In genomic region chr9:21204528-21205272, GRCm38 (mm10) we compare ENCODE assay signal across 9 mouse cellular contexts. TPM values are rescaled to one million over a fixed set of nuclear protein-coding genes. Genes with fewer than 3 reads are reported as not detected.
DNase-seq lines count a peak whose midpoint lies in the region; ATAC-seq lines count a peak whose summit lies in the region.
"Had no signal": no experiment of that assay in that cellular context is flagged by ENCODE, and none has a peak within 500 bp of the region (broad histone marks: within the 10 kb centered on the region; RNA-seq: fewer than 3 reads in every experiment).

No protein-coding gene starts in this region.

- DNase-seq in heart, adult 8-10 months (ENCODE audit: low spot score): no peak
- peak; percentile 48 for DNase-seq in embryo, embryonic 10 days (ENCODE audit: low spot score)
- peak; percentile 82 for DNase-seq in intestine, embryonic 14.5 days (ENCODE audit: low spot score)
- no peak for DNase-seq in thymus, postnatal 36 days
- DNase-seq in natural killer cell, adult 2 months (ENCODE audit: low spot score in 2 of 2): no peak

- H3K27ac ChIP-seq in heart, embryonic 11.5 days (ENCODE audit: low read depth, low read length): no peak overlapping the region
- no peak overlapping the region for H3K27ac ChIP-seq in intestine, embryonic 14.5 days (ENCODE audit: low read depth)
- no peak overlapping the region for H3K27ac ChIP-seq in limb, embryonic 13.5 days

- no peaks in the 10 kb centered on the region for H3K36me3 ChIP-seq in heart, embryonic 11.5 days (ENCODE audit: control insufficient read depth, insufficient read depth, low read length)
- H3K36me3 ChIP-seq in intestine, embryonic 14.5 days (ENCODE audit: control insufficient read depth, insufficient read depth, low read length): no peaks in the 10 kb centered on the region
- no peaks in the 10 kb centered on the region for H3K36me3 ChIP-seq in limb, embryonic 13.5 days

- peak overlapping the region; percentile 73 for H3K4me2 ChIP-seq in heart, embryonic 11.5 days
- H3K4me2 ChIP-seq in intestine, embryonic 14.5 days (ENCODE audit: low read length): peak overlapping the region; percentile 63
- H3K4me2 ChIP-seq in limb, embryonic 13.5 days (replicated peaks): peak overlapping the region; percentile 61

- H3K9ac ChIP-seq in heart, embryonic 11.5 days (ENCODE audit: low read depth, low read length): peak overlapping the region; percentile 43; the same call in 1 of the 2 replicates
- H3K9ac ChIP-seq in intestine, embryonic 14.5 days (ENCODE audit: low read length): 0 out of 2 replicates have a peak overlapping the region, but pooled peaks have one; percentile 5
- H3K9ac ChIP-seq in limb, embryonic 13.5 days: peak overlapping the region; percentile 45

- peaks cover 3% of the 10 kb centered on the region; the same call in 1 of the 2 replicates for H3K4me1 ChIP-seq in heart, embryonic 11.5 days (ENCODE audit: control insufficient read depth, insufficient read depth, low read length)
- H3K4me1 ChIP-seq in intestine, embryonic 14.5 days (replicated peaks; ENCODE audit: control insufficient read depth, insufficient read depth, low read length): 0 out of 2 replicates have a peak, but pooled peaks cover 3% of the 10 kb centered on the region
- peaks cover 13% of the 10 kb centered on the region; the same call in 1 of the 2 replicates for H3K4me1 ChIP-seq in limb, embryonic 13.5 days

- peak overlapping the region; percentile 38 for H3K4me3 ChIP-seq in heart, embryonic 11.5 days (ENCODE audit: low read depth, low read length)
- H3K4me3 ChIP-seq in intestine, embryonic 14.5 days (ENCODE audit: low read depth, low read length): peak overlapping the region; percentile 39
- H3K4me3 ChIP-seq in limb, embryonic 13.5 days: peak overlapping the region; percentile 48

- 7% methylated on average over 23 of the region's 23 CpGs for WGBS in heart, embryonic 11.5 days (ENCODE audit: insufficient replicate concordance)
- WGBS in intestine, embryonic 14.5 days: 7% methylated on average over 23 of the region's 23 CpGs
- WGBS in limb, embryonic 13.5 days: 2% methylated on average over 23 of the region's 23 CpGs

- H3K9me3 ChIP-seq in heart, embryonic 11.5 days (replicated peaks; ENCODE audit: control insufficient read depth, low read length): no peaks in the 10 kb centered on the region
- H3K9me3 ChIP-seq in intestine, embryonic 14.5 days (ENCODE audit: control insufficient read depth, low read length): no peaks in the 10 kb centered on the region
- no peaks in the 10 kb centered on the region for H3K9me3 ChIP-seq in limb, embryonic 13.5 days
- H3K9me3 ChIP-seq: G1E had no signal

- peak; percentile 37; the same call in 1 of the 2 replicates for ATAC-seq in heart, embryonic 11.5 days (replicated peaks; ENCODE audit: insufficient number of reproducible peaks, low FRiP score, low TSS enrichment)
- ATAC-seq in intestine, embryonic 14.5 days (replicated peaks; ENCODE audit: low FRiP score, low TSS enrichment, low read depth): peak; percentile 66
- ATAC-seq in limb, embryonic 13.5 days (ENCODE audit: low FRiP score, low read depth): peak; percentile 58
- 0 out of 2 replicates have a peak, but pooled peaks have one; percentile 21 for ATAC-seq in neutrophil, adult 5-6 weeks (ENCODE audit: extremely low read depth, insufficient number of reproducible peaks, low FRiP score, poor library complexity, severe bottlenecking)

- no peaks in the 10 kb centered on the region for H3K27me3 ChIP-seq in heart, embryonic 11.5 days (ENCODE audit: control insufficient read depth, insufficient read depth, low read length)
- no peaks in the 10 kb centered on the region for H3K27me3 ChIP-seq in intestine, embryonic 14.5 days (replicated peaks; ENCODE audit: control insufficient read depth, insufficient read depth, low read length)
- no peaks in the 10 kb centered on the region for H3K27me3 ChIP-seq in limb, embryonic 13.5 days

RNA-seq across cellular contexts. Expression of gene Keap1, which starts 34.5 kb away (rescaled TPM):
- 22.3 and 35.7 TPM in 2 replicates for polyA plus RNA-seq in heart, embryonic 11.5 days (2014; fragmentation: Nextera tagmentation; extraction: Ambion mirVana)
- 10 to 100 TPM; 43.6 to 52.1 (median 45.5) TPM for total RNA-seq in heart, adult 8-10 months (2022)
- polyA plus RNA-seq in intestine, embryonic 14.5 days (2014; fragmentation: Nextera tagmentation; extraction: Ambion mirVana): 41.0 and 43.0 TPM in 2 replicates
- polyA plus RNA-seq in limb, embryonic 13.5 days (2015; fragmentation: Nextera tagmentation; extraction: Ambion mirVana): 79.7 and 82.5 TPM in 2 replicates
- 25.0 and 29.5 TPM in 2 replicates for total RNA-seq in neutrophil, adult 5-6 weeks (2017)

RNA-seq across cellular contexts. Expression of gene Pde4a, which starts 39.2 kb away (rescaled TPM):
- polyA plus RNA-seq in heart, embryonic 11.5 days (2014; fragmentation: Nextera tagmentation; extraction: Ambion mirVana): 7.6 and 8.3 TPM in 2 replicates
- 10 to 100 TPM; 48.5 to 75.4 (median 62.1) TPM for total RNA-seq in heart, adult 8-10 months (2022)
- 6.7 and 7.0 TPM in 2 replicates for polyA plus RNA-seq in intestine, embryonic 14.5 days (2014; fragmentation: Nextera tagmentation; extraction: Ambion mirVana)
- polyA plus RNA-seq in limb, embryonic 13.5 days (2015; fragmentation: Nextera tagmentation; extraction: Ambion mirVana): 5.4 and 6.1 TPM in 2 replicates
- total RNA-seq in neutrophil, adult 5-6 weeks (2017): 1.5 and 2.6 TPM in 2 replicates

RNA-seq across cellular contexts. Expression of gene S1pr5, which starts 43.5 kb away (rescaled TPM):
- polyA plus RNA-seq in heart, embryonic 11.5 days (2014; fragmentation: Nextera tagmentation; extraction: Ambion mirVana): 0.11 and 0.31 TPM in 2 replicates
- total RNA-seq in heart, adult 8-10 months (2022): 1 to 10 TPM; 1.6 to 1.9 (median 1.8) TPM
- 0.07 and 0.13 TPM in 2 replicates for polyA plus RNA-seq in intestine, embryonic 14.5 days (2014; fragmentation: Nextera tagmentation; extraction: Ambion mirVana)
- polyA plus RNA-seq in limb, embryonic 13.5 days (2015; fragmentation: Nextera tagmentation; extraction: Ambion mirVana): 0.77 and 0.83 TPM in 2 replicates
- 4.7 and 5.9 TPM in 2 replicates for total RNA-seq in neutrophil, adult 5-6 weeks (2017)
- polyA plus RNA-seq: G1E had no signal

RNA-seq across cellular contexts. Expression of gene Cdc37, which starts 54.9 kb away (rescaled TPM):
- polyA plus RNA-seq in heart, embryonic 11.5 days (2014; fragmentation: Nextera tagmentation; extraction: Ambion mirVana): 254 and 266 TPM in 2 replicates
- 100 to 1,000 TPM; 138 to 170 (median 157) TPM for total RNA-seq in heart, adult 8-10 months (2022)
- polyA plus RNA-seq in intestine, embryonic 14.5 days (2014; fragmentation: Nextera tagmentation; extraction: Ambion mirVana): 307 and 327 TPM in 2 replicates
- polyA plus RNA-seq in limb, embryonic 13.5 days (2015; fragmentation: Nextera tagmentation; extraction: Ambion mirVana): 320 and 346 TPM in 2 replicates
- total RNA-seq in neutrophil, adult 5-6 weeks (2017): 117 and 133 TPM in 2 replicates

Comparison
In these comparisons a context has a peak if more than half of its experiments do, and no peak if none do; other contexts are left out.
1. DNase-seq: peak in embryo, embryonic 10 days (single experiment) and intestine, embryonic 14.5 days (single experiment); none in heart, adult 8-10 months (single experiment), thymus, postnatal 36 days (0 of 2) and natural killer cell, adult 2 months (0 of 2).
2. Peak in every context shown above with its lines, with median percentiles within 50 percentile points of each other: ATAC-seq, H3K4me2 ChIP-seq, H3K4me3 ChIP-seq and H3K9ac ChIP-seq.